Mouse (Mus musculus): ENCODE measurements around the gene Sertad4.
A peak's percentile ranks its signal among the peaks of the same experiment; 100 is the strongest.

Sertad4 gene

GRCm38 (mm10) chr1:192855474-192856230 is at the start of gene Sertad4:
TSS of gene Sertad4 (minus strand) at chr1:192855756.
- DNase-seq (ENCODE audit: low spot score) = peak; percentile 28

DNA sequence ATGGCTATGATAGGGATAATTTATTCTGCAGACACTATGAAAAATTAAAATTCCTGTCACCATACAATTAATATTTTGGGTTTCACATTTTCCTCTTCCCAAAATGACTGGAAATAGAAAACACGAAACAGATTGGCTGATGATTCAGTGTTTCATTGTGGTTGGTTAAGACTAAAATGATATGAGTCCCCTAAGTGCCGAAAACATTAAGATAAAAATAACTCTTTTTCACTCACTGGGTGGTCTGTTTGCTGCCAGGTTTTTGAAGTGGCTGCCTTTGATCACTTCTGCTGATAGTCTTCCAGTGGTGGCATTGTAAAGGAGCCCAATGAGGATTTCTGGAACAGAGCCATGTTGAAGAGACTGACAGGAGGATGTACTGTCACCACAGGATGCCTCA is 46.0 kb upstream of the Sertad4 start:
- no peak for DNase-seq (ENCODE audit: low spot score)

GRCm38 (mm10) chr1:192900913-192901312 is 45.4 kb upstream of the Sertad4 start:
- no peak for DNase-seq (ENCODE audit: low spot score)

DNA sequence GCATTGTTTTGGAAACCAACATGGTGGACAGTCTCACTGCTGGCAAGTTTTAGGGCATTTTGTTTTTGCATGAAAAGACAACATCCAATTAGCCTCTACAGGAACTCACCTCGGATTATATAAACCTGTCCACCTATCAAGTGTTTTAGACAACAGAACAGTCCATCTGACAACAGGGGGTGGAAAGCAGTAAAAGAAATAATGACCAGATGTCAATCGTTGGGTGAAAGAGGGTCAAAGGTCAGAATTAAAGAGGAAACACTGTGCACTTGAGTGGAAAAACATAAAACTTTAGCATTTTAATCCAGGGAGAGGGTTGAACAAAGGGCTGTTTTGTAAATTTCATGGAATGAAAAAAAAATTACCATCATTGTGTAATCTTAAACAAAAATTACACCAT is 43.2 kb upstream of the Sertad4 start:
- DNase-seq (ENCODE audit: low spot score) = no peak

- peak; percentile 8 for DNase-seq (ENCODE audit: low spot score)
Observed at GRCm38 (mm10) chr1:192897218-192897617, 41.7 kb upstream of the Sertad4 start.

DNA sequence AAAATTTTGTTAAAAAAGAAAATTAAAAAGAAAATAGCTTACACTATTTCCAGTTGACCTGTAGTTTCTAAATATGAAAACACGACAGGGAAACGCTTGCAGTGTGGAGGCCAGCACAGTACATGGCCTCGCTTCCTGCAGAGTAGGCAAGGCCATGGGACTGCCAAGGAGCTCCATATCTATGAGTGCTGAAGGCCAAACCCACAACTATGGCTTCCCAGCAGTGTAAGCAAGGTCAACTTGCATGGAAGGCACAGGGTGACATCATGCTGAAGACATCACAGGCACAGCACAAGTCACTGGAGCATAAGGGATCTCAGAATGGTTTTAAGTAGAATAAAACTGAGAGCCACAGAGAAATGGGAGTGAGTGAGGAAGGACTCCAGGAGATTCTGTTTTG is 40.5 kb upstream of the Sertad4 start:
- peak; percentile 79 for DNase-seq (ENCODE audit: low spot score)

DNA sequence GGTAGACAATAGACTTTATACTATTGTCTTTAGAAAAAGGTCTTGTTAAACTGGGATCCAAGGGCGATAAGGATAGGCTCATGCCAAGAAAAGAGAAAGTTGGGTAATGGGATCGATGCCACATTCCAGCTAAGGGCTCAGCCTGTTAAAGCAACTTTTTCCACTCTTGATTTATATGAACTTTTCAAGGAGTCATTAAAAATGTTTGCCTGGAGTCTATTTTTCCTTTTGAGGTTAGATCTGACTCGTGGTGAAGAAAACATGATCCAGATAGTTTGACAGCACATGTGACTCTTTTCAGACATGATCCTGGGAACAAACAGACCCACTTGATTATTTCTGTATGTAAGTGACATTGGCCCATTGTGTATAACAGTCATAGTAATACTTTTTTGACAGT is 35.2 kb upstream of the Sertad4 start:
- no peak for DNase-seq (ENCODE audit: low spot score)

GRCm38 (mm10) chr1:192882617-192883295 is 27.2 kb upstream of the Sertad4 start:
- DNase-seq (ENCODE audit: low spot score) = no peak

DNA sequence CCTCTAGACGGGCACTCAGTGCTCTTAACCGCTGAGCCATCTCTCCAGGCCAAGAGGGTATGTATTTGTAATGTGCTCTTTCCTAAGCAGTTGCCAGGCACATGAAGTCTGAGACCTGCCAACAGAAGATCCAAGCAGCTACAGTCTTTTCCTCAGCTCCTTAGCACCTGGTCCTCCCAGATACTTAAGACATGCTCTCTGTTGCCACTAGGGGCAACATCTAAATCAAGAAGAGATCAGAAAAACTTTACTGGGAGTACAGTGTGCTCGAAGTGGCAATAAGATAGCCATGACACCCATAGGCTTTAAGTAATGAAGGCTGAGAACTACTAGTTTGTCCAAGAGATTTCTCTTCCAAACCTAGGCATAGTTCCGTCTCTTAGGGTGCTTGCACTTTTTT is 24.6 kb upstream of the Sertad4 start:
- no peak for DNase-seq (ENCODE audit: low spot score)

- no peak for DNase-seq (ENCODE audit: low spot score)
Observed at GRCm38 (mm10) chr1:192879086-192879580, 23.6 kb upstream of the Sertad4 start.

DNA sequence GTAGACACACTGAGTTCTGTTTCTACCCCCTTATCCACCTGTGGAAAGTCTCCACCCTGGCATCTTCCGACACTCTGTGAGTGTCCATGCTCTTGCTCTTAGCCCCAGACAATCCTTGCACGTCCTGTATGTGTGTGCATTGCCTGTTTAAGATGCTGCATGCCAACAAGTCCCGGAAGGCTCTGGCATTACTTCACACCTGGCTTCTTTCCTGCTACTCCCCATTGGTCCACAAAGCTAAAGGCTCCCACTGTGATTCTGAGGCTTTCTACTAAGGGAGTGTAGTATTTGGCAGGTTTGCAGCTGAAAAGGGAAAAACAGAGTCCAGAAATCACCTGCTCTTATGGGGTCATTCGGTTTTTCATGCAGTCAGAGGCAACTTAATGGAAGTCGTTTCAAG is 17.3 kb upstream of the Sertad4 start:
- no peak for DNase-seq (ENCODE audit: low spot score)

DNA sequence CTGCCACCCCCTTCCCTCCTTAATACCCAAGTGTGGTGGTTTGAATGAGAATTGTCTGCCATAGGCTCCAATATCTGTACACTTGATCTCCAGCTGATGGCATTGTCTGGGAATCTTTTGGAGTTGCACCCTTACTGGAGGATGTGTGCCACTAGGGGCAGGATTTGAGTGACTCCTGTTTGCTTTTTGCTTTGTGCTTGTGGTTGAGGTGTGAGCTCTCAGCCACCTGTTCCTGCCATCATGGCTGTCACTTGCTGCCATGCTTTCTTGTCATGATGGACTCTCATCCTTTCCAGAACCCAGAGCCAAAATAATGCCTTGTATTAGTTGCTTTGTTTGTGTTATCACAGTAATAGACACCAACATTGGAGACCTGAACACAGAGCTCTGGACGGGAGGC is 14.2 kb upstream of the Sertad4 start:
- no peak for DNase-seq (ENCODE audit: low spot score)

GRCm38 (mm10) chr1:192864440-192864839 is 8.9 kb upstream of the Sertad4 start:
- no peak for DNase-seq (ENCODE audit: low spot score)

- DNase-seq (ENCODE audit: low spot score) = no peak
Observed at GRCm38 (mm10) chr1:192861305-192861960, 5.9 kb upstream of the Sertad4 start.

DNA sequence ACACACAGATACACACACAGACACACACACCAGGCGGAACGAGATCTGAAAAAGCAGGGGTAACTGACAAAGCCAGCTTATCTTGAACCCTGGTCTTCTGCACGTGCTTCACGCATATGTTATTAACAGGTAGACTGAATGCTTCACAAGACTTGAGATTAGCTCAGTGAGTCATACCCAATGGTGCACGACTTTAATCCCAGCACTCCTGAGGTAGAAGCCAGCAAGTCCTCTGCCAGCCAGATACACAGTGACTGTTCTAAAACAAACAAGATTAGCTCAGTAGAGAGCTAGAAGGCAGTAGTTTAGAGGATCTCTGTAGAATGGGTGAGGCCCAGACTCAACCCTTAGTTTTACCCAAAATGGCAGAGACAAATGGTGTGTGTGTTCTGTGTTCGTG is 4.7 kb upstream of the Sertad4 start:
- no peak for DNase-seq (ENCODE audit: low spot score)

- DNase-seq (ENCODE audit: low spot score) = no peak
Observed at GRCm38 (mm10) chr1:192857582-192857981, 2.0 kb upstream of the Sertad4 start.

DNA sequence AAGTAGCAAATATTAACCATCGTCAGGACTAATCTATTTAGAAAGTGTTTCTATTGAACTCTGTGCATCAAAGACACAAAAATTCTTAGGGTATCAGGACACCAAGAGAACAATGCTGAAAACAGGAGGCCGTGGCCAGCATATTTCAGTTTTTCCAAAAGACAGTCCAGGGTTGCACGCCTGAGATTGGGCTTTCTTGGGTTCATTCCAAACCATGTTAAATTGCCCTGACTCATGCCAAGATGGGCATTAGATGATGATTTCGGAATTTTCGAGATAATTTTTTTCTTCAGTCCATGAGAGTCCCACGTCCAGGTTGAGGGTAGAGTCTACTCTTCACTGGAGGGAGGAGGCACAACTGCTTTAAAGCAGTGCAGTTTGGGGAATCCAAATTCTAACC is 1.4 kb upstream of the Sertad4 start:
- no peak for DNase-seq (ENCODE audit: low spot score)

DNA sequence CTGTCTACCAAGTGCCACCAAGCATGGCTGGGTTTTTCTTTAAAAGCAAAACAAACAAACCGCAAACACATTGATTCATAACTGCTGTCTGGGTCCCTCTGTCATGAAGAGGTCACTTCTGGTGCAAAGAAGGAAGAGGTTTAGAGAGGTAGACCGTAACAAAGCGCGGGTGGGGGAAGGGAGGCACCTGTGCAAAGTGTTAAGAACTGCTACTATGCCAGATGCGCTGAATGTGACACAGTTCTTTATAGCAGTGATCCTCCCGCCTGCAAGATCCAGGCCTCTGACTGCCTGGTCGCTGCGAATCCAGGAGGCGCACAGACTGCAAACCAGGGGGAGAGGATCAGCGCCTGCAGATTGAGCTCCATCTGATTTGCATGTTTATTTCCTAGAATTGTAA is 855 bp upstream of the Sertad4 start:
- DNase-seq (ENCODE audit: low spot score) = no peak

GRCm38 (mm10) chr1:192854819-192855271 is 711 bp downstream of the Sertad4 start:
- DNase-seq (ENCODE audit: low spot score) = peak; percentile 34

DNA sequence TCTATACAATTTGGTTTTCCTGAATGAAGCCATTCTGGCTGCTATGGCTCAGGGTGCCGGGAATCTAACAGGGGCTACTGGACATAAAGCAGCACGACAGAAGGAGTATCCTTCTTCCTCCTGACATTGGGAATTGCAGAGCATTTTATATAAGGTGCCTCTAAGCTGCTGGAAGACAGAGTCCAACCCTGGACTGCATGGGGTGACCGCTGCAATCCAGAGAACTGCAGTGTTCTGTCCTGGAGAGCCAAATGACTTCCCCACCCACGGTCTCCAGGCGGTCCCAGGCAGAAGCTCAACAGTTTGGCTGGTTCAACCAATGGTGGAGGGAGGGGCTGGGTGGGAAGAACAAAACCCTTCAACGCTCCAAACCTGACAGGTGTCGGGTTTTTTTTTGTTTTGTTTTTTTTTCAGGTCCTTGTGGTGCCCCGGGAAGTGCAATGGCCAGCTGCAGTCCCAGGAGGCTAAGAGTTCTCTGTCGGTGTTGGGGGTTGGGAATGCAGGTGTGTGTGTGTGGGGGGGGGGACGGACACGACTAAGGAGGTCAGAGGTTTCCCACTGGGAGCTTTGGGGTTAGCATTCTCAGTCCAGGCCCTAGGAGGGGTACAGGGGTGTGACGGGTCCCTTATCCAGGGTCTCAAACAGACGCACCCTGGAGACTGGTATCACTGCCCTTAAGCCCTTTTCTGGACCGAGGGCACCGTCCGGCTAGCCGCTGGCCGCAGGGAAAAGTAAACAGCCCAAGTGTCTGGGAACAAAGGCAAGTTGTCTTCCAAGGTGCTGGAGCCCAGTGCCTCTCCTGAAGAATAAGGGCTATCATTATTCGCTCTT is 1.4 kb downstream of the Sertad4 start:
- no peak for DNase-seq (ENCODE audit: low spot score)

DNA sequence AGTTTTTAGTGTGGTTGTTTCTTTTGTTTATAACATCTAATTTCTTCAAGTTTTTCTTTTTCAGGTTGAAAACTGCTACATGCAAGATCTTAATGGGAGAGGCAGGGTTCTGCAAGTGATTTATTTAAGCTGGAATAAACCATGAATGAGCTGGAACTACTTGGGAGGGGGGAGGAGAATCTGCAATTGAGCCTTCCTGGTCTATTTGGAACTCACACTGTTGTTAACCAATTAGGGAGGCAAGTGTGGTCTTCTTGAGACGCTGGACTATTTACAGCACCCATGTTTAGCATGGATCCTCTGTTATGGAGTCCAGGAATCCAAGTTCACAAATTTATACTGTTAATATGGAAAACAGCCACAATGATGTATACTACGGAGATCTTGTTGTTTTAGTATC is 2.1 kb downstream of the Sertad4 start:
- DNase-seq (ENCODE audit: low spot score) = no peak

DNA sequence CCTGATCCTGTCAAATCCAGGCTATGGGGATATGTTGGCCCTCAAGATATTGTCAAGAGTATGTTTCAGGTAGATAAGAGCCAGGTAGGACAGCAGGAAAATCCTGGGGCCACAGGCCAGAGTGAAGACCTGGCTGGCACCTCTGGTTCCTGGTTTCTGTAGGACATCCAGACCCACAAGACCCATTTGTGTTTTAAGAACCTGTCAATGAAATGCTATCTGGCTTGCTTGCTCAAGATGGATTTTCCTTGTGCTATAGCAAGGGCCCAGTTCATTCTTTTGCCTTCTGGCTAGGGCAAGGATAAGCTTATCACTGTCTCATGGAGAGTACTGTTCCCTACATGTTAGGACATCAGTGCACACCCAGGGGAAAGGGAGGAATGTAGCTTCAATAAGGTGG is 3.5 kb downstream of the Sertad4 start:
- DNase-seq (ENCODE audit: low spot score) = no peak
